Mouse (Mus musculus): ENCODE measurements around the gene Nudt6.

The Nudt6 gene

DNA sequence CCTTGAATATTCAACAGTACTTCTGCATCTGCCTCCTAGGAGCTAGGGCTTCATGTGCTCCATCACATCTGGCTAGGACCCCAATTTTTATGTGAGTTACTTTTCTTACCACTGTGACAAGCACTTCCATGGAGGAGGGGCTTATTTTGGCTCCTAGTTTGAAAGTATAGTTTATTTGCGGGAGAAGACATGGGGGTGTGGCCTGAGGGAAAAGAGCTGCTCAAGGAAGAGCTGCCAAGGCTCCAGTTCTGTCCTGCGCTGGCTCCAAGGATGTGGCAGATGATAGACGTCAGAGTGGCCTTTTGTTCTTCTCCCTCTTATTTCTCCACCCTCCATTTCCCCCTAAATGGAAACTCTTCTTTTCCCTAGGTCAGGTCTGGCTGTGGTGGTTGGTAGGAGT lies 54.0 kb downstream of the Nudt6 start:
- TF ChIP-seq GATA4 (IDR thresholded peaks at IDR 0.05; ENCODE audit: insufficient replicate concordance, low read length): no peak

DNA sequence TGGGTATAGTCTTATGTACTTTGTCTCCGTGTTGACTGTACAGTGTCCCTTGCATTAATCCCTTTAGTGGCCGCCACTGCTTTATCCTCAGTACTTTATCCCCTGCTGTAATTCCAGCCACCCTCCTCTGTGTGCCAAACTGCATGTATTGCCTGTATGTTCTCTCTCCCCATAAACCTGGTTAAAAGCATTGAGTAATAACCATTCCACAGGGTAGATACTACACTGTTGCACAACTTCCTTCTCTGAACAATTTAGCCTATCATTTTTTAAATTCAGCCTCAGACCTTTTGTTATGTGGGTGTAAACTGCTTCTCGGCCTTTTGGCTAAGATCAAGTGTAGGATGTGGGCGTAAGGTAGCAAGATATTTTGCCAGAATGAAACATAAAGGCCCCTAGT lies 54.9 kb downstream of the Nudt6 start:
- no peak for TF ChIP-seq GATA4 (IDR thresholded peaks at IDR 0.05; ENCODE audit: insufficient replicate concordance, low read length)

DNA sequence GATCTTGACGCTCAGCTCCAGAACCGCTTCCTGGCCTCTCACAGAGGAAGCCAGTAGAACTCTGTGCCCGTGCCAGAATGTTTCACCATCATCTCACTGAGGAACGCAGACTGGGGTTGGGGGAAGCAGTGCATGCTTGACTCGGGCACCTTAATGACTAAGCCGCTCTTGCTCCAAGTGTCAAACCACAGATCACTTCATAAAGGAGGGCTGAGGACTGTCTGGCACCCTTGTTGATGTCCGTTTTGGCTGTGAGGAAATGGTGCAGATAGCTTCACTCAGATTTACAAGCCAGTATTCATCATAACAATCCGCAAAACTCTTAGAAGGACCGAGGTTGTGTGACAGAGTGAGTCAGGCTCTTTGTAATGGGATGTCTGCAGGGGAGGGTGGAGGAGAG lies 59.3 kb downstream of the Nudt6 start:
- TF ChIP-seq GATA4 (IDR thresholded peaks at IDR 0.05; ENCODE audit: insufficient replicate concordance, low read length): no peak

All from liver, adult (tissue).